Mouse (Mus musculus) embryonic fibroblast, embryonic 13.5 days (primary cell): ENCODE data around the gene Tmem106b.

ENCODE experiments used
- CTCF ChIP-seq: IDR thresholded peaks from 2 replicates; pipeline ENCODE4 v1.5.1; 2011; ENCODE audit warnings: mild to moderate bottlenecking, control low read depth, low read length, moderate library complexity, borderline replicate concordance; ENCODE audit not compliant: insufficient read depth
- POLR2A ChIP-seq: IDR thresholded peaks from 2 replicates; pipeline ENCODE4 v1.6.1; 2011; ENCODE audit warnings: low read depth, mild to moderate bottlenecking, control low read depth, low read length, moderate library complexity

- no peak for TF ChIP-seq CTCF
- TF ChIP-seq POLR2A, result no peak
These were observed 3.5 kb downstream of the Tmem106b start for GRCm38 (mm10) chr6:13073036-13073435.
